Mouse (Mus musculus) hindbrain, embryonic 10.5 days (tissue): ENCODE measurements at regions not wholly inside any gene's neighbourhood (a gene's known extent, or its start where the extent isn't known, plus 50 kb on each side); places are given as distances from the start of the nearest gene placed in this dataset.
A peak's percentile ranks its signal among the peaks of the same experiment; 100 is the strongest.

Source experiments
- DNase-seq: peaks from one replicate; pipeline ENCODE4 v3.0.0-alpha.2; 2017; ENCODE audit warnings: low spot score
- H3K27ac ChIP-seq: fragments of 300-500 bp; sonication (generic); 2 replicates; pipeline ENCODE4 v1.5.1; 2016; ENCODE audit warnings: mild to moderate bottlenecking, moderate library complexity
- H3K27me3 ChIP-seq: fragments of 300-500 bp; sonication (generic); 2 replicates; pipeline ENCODE4 v1.6.1; 2016; ENCODE audit warnings: mild to moderate bottlenecking; ENCODE audit not compliant: poor library complexity, insufficient read depth, severe bottlenecking
- H3K36me3 ChIP-seq: fragments of 300-500 bp; sonication (generic); 2 replicates; pipeline ENCODE4 v1.6.1; 2016; ENCODE audit warnings: mild to moderate bottlenecking, moderate library complexity
- H3K4me1 ChIP-seq: fragments of 300-500 bp; sonication (generic); replicated peaks from 2 replicates; pipeline ENCODE4 v1.6.1; 2016; ENCODE audit warnings: mild to moderate bottlenecking
- H3K4me3 ChIP-seq: fragments of 300-500 bp; sonication (generic); 2 replicates; pipeline ENCODE4 v1.5.1; 2016; ENCODE audit warnings: mild to moderate bottlenecking, moderate library complexity
- H3K9me3 ChIP-seq: fragments of 300-500 bp; sonication (generic); 2 replicates; pipeline ENCODE4 v1.6.1; 2016; ENCODE audit warnings: mild to moderate bottlenecking, moderate library complexity
- WGBS: fragments of 180-500 bp; shearing (Covaris S2); methylation state at CpG from one replicate; pipeline ENCODE4 v1.1.7; 2016; 5-methylcytosine and 5-hydroxymethylcytosine counted together

GRCm38 (mm10) chr11:114289946-114290345 lies 223.1 kb upstream of the Sdk2 start:
- peaks cover 25% of the 10 kb centered on the region for H3K4me1 ChIP-seq
- H3K27ac ChIP-seq: no peak overlapping the region
- 80% methylated on average over 1 of the region's 1 CpGs for WGBS
- H3K9me3 ChIP-seq: no peaks in the 10 kb centered on the region
- DNase-seq: no peak
- H3K27me3 ChIP-seq: no peaks in the 10 kb centered on the region
- H3K4me3 ChIP-seq: no peak overlapping the region
- H3K36me3 ChIP-seq: no peaks in the 10 kb centered on the region

GRCm38 (mm10) chr11:114284820-114285666 lies 218.2 kb upstream of the Sdk2 start:
- DNase-seq: no peak
- Histone ChIP-seq H3K9me3 (no peaks in the 10 kb centered on the region), H3K4me1 (peaks cover 29% of the 10 kb centered on the region), H3K27ac (peak overlapping the region; percentile 43; the same call in 1 of the 2 replicates), H3K36me3 (no peaks in the 10 kb centered on the region), H3K4me3 (no peak overlapping the region), H3K27me3 (no peaks in the 10 kb centered on the region)
- WGBS: 84% methylated on average over 20 of the region's 20 CpGs

GRCm38 (mm10) chr11:114283208-114283607 lies 216.4 kb upstream of the Sdk2 start:
- peak; percentile 28 for DNase-seq
- H3K27me3 ChIP-seq: no peaks in the 10 kb centered on the region
- H3K36me3 ChIP-seq: no peaks in the 10 kb centered on the region
- no peak overlapping the region for H3K27ac ChIP-seq
- no peaks in the 10 kb centered on the region for H3K9me3 ChIP-seq
- WGBS: 43% methylated on average over 5 of the region's 5 CpGs
- H3K4me3 ChIP-seq: no peak overlapping the region
- H3K4me1 ChIP-seq: peaks cover 34% of the 10 kb centered on the region

GRCm38 (mm10) chr11:114282566-114282965 lies 215.7 kb upstream of the Sdk2 start:
- no peaks in the 10 kb centered on the region for H3K27me3 ChIP-seq
- DNase-seq: no peak
- peaks cover 40% of the 10 kb centered on the region for H3K4me1 ChIP-seq
- H3K27ac ChIP-seq: peak overlapping the region; percentile 53
- no peaks in the 10 kb centered on the region for H3K9me3 ChIP-seq
- H3K36me3 ChIP-seq: no peaks in the 10 kb centered on the region
- 75% methylated on average over 5 of the region's 5 CpGs for WGBS
- no peak overlapping the region for H3K4me3 ChIP-seq

- peaks cover 34% of the 10 kb centered on the region for H3K4me1 ChIP-seq
- no peaks in the 10 kb centered on the region for H3K36me3 ChIP-seq
- H3K27me3 ChIP-seq: no peaks in the 10 kb centered on the region
These were observed 215.0 kb upstream of the Sdk2 start for GRCm38 (mm10) chr11:114281846-114282245.

GRCm38 (mm10) chr11:114281041-114281695 lies 214.3 kb upstream of the Sdk2 start:
- H3K27ac ChIP-seq: no peak overlapping the region
- no peaks in the 10 kb centered on the region for H3K27me3 ChIP-seq
- DNase-seq: no peak
- no peak overlapping the region for H3K4me3 ChIP-seq
- peaks cover 27% of the 10 kb centered on the region for H3K4me1 ChIP-seq
- H3K36me3 ChIP-seq: no peaks in the 10 kb centered on the region
- WGBS: 88% methylated on average over 14 of the region's 14 CpGs
- H3K9me3 ChIP-seq: no peaks in the 10 kb centered on the region

More at GRCm38 (mm10) chr11:114281846-114282245, 215.0 kb upstream of the Sdk2 start:
- DNase-seq: no peak
- H3K27ac ChIP-seq: peak overlapping the region; percentile 53; the same call in 1 of the 2 replicates
- H3K9me3 ChIP-seq: no peaks in the 10 kb centered on the region
- no peak overlapping the region for H3K4me3 ChIP-seq
- 81% methylated on average over 9 of the region's 9 CpGs for WGBS

GRCm38 (mm10) chr11:114277513-114278304 lies 210.9 kb upstream of the Sdk2 start:
- 90% methylated on average over 26 of the region's 26 CpGs for WGBS
- no peaks in the 10 kb centered on the region for H3K9me3 ChIP-seq
- no peak for DNase-seq
- H3K27ac ChIP-seq: no peak overlapping the region
- H3K27me3 ChIP-seq: no peaks in the 10 kb centered on the region; the same call in 1 of the 2 replicates
- no peaks in the 10 kb centered on the region for H3K36me3 ChIP-seq
- peaks cover 20% of the 10 kb centered on the region for H3K4me1 ChIP-seq
- H3K4me3 ChIP-seq: no peak overlapping the region

- DNase-seq: no peak
- WGBS: 90% methylated on average over 10 of the region's 10 CpGs
These were observed 203.7 kb upstream of the Sdk2 start for GRCm38 (mm10) chr11:114270358-114271072.

GRCm38 (mm10) chr11:114261959-114262358 lies 195.1 kb upstream of the Sdk2 start:
- Histone ChIP-seq H3K27ac (no peak overlapping the region), H3K4me1 (no peaks in the 10 kb centered on the region; the same call in 1 of the 2 replicates), H3K9me3 (no peaks in the 10 kb centered on the region), H3K4me3 (no peak overlapping the region), H3K36me3 (no peaks in the 10 kb centered on the region), H3K27me3 (no peaks in the 10 kb centered on the region)
- WGBS: 53% methylated on average over 4 of the region's 4 CpGs
- no peak for DNase-seq

More at GRCm38 (mm10) chr11:114270358-114271072, 203.7 kb upstream of the Sdk2 start:
- H3K9me3 ChIP-seq: no peaks in the 10 kb centered on the region
- H3K27me3 ChIP-seq: 0 out of 2 replicates have a peak, but pooled peaks cover 5% of the 10 kb centered on the region
- no peaks in the 10 kb centered on the region for H3K36me3 ChIP-seq
- no peak overlapping the region for H3K27ac ChIP-seq
- no peak overlapping the region for H3K4me3 ChIP-seq
- H3K4me1 ChIP-seq: no peaks in the 10 kb centered on the region

- 92% methylated on average over 9 of the region's 9 CpGs for WGBS
- no peaks in the 10 kb centered on the region for H3K36me3 ChIP-seq
- H3K4me1 ChIP-seq: peaks cover 10% of the 10 kb centered on the region
- no peaks in the 10 kb centered on the region for H3K9me3 ChIP-seq
- peaks cover 6% of the 10 kb centered on the region; the same call in 1 of the 2 replicates for H3K27me3 ChIP-seq
- H3K4me3 ChIP-seq: no peak overlapping the region
- no peak overlapping the region for H3K27ac ChIP-seq
- DNase-seq: no peak
These were observed 191.4 kb upstream of the Sdk2 start for GRCm38 (mm10) chr11:114258218-114258617.

- Histone ChIP-seq H3K9me3 (no peaks in the 10 kb centered on the region), H3K27ac (no peak overlapping the region), H3K4me3 (no peak overlapping the region), H3K36me3 (no peaks in the 10 kb centered on the region), H3K4me1 (peaks cover 13% of the 10 kb centered on the region), H3K27me3 (peaks cover 6% of the 10 kb centered on the region; the same call in 1 of the 2 replicates)
- 79% methylated on average over 6 of the region's 6 CpGs for WGBS
- no peak for DNase-seq
These were observed 190.9 kb upstream of the Sdk2 start for GRCm38 (mm10) chr11:114257756-114258155.

- H3K4me1 ChIP-seq: peaks cover 19% of the 10 kb centered on the region
- no peaks in the 10 kb centered on the region for H3K36me3 ChIP-seq
- WGBS: 80% methylated on average over 4 of the region's 4 CpGs
- H3K27me3 ChIP-seq: peaks cover 6% of the 10 kb centered on the region; the same call in 1 of the 2 replicates
- DNase-seq: no peak
- H3K9me3 ChIP-seq: no peaks in the 10 kb centered on the region
- no peak overlapping the region for H3K27ac ChIP-seq
- H3K4me3 ChIP-seq: no peak overlapping the region
These were observed 190.2 kb upstream of the Sdk2 start for GRCm38 (mm10) chr11:114257061-114257460.
